Mouse (Mus musculus): ENCODE measurements around the gene Gclc. TPM values are rescaled to one million over a fixed set of nuclear protein-coding genes. Genes with fewer than 3 reads are reported as not detected.

Gclc gene
- polyA plus RNA-seq, 1 experiment, result 53.1 TPM

DNA sequence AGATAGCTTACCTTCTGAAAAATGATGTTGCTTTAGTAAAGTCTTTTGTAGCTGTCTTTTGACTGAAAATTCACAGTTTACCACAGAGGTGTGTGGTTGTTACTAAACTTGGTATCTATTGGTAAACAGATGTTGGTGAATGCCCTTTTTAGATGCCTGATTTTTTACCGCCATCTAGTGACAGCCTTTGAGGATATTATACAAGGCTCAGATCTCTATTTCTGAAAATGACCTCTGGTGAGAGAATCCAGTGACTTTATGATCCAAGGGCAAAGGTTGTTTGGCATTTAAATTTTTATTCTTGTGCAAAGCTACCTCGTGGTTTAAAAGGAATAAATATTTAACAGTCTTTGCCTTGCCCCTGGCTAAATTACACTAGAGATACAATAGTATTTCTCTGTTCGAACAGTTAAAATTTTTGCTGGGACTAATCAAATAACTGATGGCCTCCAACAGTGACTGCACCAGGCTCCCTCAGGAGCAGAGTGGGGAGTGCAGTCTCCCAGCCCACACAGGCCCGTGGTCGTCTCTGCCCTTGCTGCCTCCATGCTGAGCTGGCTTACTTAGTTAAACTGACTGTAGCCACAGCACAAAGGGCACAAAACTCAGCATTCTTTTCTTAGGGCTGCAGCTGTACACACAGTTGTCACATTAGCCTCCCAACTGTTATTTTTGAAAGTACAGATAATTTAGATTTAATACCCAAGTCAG lies 27.3 kb downstream of the Gclc start:
- Histone ChIP-seq H3K4me1 (ENCODE audit: control insufficient read depth, insufficient read depth, low read length) (peaks cover 2% of the 10 kb centered on the region), H3K27ac (ENCODE audit: insufficient read depth, low read length) (no peak overlapping the region), H3K9ac (ENCODE audit: low read depth, poor library complexity, severe bottlenecking) (no peak overlapping the region), H3K9me3 (replicated peaks; ENCODE audit: control insufficient read depth, insufficient read depth, low read length, poor library complexity, severe bottlenecking) (no peaks in the 10 kb centered on the region), H3K27me3 (ENCODE audit: control insufficient read depth, insufficient read depth, low read length, poor library complexity, severe bottlenecking) (no peaks in the 10 kb centered on the region), H3K4me3 (ENCODE audit: low read depth, low read length) (no peak overlapping the region), H3K36me3 (ENCODE audit: control insufficient read depth, insufficient read depth, low read length, poor library complexity, severe bottlenecking) (peaks cover 77% of the 10 kb centered on the region)
- TF ChIP-seq CTCF (IDR thresholded peaks at IDR 0.05; ENCODE audit: low read depth, low read length), result no peak
- TF ChIP-seq EP300 (IDR thresholded peaks at IDR 0.05; ENCODE audit: insufficient read depth, low read depth, low read length), result no peak
- no peak for TF ChIP-seq POLR2A (IDR thresholded peaks at IDR 0.05; ENCODE audit: insufficient read depth, low read length)

DNA sequence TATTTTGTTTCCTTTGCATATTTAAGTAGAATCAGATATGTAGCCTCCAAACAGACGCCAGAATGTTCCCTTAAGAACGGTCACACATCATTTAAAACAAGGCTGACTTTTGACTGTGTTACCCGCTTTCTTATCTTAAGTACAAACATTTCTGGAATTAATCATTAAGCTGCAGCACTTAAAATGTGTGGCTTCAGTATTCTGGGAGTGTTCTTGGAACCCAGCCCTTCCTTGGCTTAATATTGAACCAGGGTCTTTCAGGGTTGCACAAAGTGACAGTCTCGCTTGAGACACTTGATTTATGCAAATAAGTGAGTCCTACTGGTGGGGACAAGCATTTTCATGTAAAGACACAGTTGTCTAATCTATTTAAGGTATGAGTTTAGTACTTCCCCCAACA lies 27.9 kb downstream of the Gclc start:
- no peak overlapping the region for H3K9ac ChIP-seq (ENCODE audit: low read depth, poor library complexity, severe bottlenecking)
- no peak overlapping the region for H3K27ac ChIP-seq (ENCODE audit: insufficient read depth, low read length)
- H3K27me3 ChIP-seq (ENCODE audit: control insufficient read depth, insufficient read depth, low read length, poor library complexity, severe bottlenecking), result no peaks in the 10 kb centered on the region
- H3K4me3 ChIP-seq (ENCODE audit: low read depth, low read length), result no peak overlapping the region
- H3K9me3 ChIP-seq (replicated peaks; ENCODE audit: control insufficient read depth, insufficient read depth, low read length, poor library complexity, severe bottlenecking), result no peaks in the 10 kb centered on the region
- peaks cover 2% of the 10 kb centered on the region for H3K4me1 ChIP-seq (ENCODE audit: control insufficient read depth, insufficient read depth, low read length)
- no peak for TF ChIP-seq EP300 (IDR thresholded peaks at IDR 0.05; ENCODE audit: insufficient read depth, low read depth, low read length)
- no peak for TF ChIP-seq POLR2A (IDR thresholded peaks at IDR 0.05; ENCODE audit: insufficient read depth, low read length)
- TF ChIP-seq CTCF (IDR thresholded peaks at IDR 0.05; ENCODE audit: low read depth, low read length), result no peak
- H3K36me3 ChIP-seq (ENCODE audit: control insufficient read depth, insufficient read depth, low read length, poor library complexity, severe bottlenecking), result peaks cover 78% of the 10 kb centered on the region

DNA sequence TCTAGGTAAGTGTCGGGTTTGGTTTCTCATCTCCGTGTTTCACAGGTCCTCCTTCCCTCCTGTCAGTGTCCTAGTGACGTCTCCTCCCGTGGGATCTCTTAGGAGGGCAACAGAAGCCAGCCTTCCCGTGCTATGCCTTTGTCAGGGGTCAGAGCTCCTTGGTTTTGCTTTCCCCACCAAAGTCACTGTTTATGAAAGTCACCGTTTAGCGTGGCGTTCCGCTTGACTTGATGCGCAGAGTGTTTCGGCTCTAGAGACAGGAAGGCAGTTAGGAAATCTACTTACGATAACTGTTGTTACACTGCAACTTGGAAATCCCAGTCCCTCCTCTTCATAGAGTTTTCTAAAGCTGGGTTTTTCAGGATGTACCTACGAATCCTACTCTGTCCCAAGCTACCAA lies 28.7 kb downstream of the Gclc start:
- Histone ChIP-seq H3K4me3 (ENCODE audit: low read depth, low read length) (no peak overlapping the region), H3K27ac (ENCODE audit: insufficient read depth, low read length) (no peak overlapping the region), H3K36me3 (ENCODE audit: control insufficient read depth, insufficient read depth, low read length, poor library complexity, severe bottlenecking) (peaks cover 86% of the 10 kb centered on the region), H3K27me3 (ENCODE audit: control insufficient read depth, insufficient read depth, low read length, poor library complexity, severe bottlenecking) (no peaks in the 10 kb centered on the region), H3K4me1 (ENCODE audit: control insufficient read depth, insufficient read depth, low read length) (peaks cover 2% of the 10 kb centered on the region), H3K9me3 (replicated peaks; ENCODE audit: control insufficient read depth, insufficient read depth, low read length, poor library complexity, severe bottlenecking) (no peaks in the 10 kb centered on the region), H3K9ac (ENCODE audit: low read depth, poor library complexity, severe bottlenecking) (no peak overlapping the region)
- TF ChIP-seq CTCF (IDR thresholded peaks at IDR 0.05; ENCODE audit: low read depth, low read length), result no peak
- no peak for TF ChIP-seq POLR2A (IDR thresholded peaks at IDR 0.05; ENCODE audit: insufficient read depth, low read length)
- TF ChIP-seq EP300 (IDR thresholded peaks at IDR 0.05; ENCODE audit: insufficient read depth, low read depth, low read length), result no peak

DNA sequence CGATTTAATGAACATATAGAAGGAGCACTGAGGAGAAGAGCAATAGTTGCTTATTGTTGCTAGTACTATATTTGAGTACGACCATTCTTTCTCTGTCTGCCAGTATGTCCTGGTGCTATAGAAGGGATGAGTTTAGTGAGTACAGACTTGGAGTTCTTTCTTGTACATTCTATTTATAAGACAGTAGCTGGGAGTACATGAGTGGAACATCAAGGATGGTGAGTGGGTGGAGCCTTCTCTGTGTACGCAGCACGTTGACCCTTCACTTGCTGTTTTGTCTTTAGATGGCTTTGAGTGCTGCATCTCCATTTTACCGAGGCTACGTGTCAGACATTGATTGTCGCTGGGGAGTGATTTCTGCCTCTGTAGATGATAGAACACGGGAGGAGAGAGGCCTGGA lies 31.1 kb downstream of the Gclc start:
- H3K36me3 ChIP-seq (ENCODE audit: control insufficient read depth, insufficient read depth, low read length, poor library complexity, severe bottlenecking), result peaks cover 90% of the 10 kb centered on the region
- H3K9ac ChIP-seq (ENCODE audit: low read depth, poor library complexity, severe bottlenecking), result no peak overlapping the region
- H3K27me3 ChIP-seq (ENCODE audit: control insufficient read depth, insufficient read depth, low read length, poor library complexity, severe bottlenecking), result no peaks in the 10 kb centered on the region

DNA sequence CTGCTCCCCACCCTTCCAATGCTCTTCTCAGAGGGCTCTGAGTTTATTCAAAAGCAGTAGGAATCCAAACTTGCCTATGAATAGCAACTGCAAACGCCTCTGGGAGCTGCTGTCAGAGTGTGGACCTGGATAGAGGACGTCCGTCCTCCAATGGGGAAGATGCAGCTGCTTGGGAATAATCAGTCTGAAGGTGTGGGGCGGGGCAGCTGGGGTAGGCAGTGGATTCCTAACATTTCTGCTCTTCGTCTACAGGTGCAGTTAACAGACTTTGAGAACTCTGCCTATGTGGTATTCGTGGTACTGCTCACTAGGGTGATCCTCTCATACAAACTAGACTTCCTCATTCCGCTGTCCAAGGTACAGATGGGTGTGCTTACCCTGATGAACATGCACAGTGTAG lies 33.6 kb downstream of the Gclc start:
- H3K4me1 ChIP-seq (ENCODE audit: control insufficient read depth, insufficient read depth, low read length), result no peaks in the 10 kb centered on the region
- H3K9me3 ChIP-seq (replicated peaks; ENCODE audit: control insufficient read depth, insufficient read depth, low read length, poor library complexity, severe bottlenecking), result no peaks in the 10 kb centered on the region
- no peak overlapping the region for H3K9ac ChIP-seq (ENCODE audit: low read depth, poor library complexity, severe bottlenecking)
- TF ChIP-seq CTCF (IDR thresholded peaks at IDR 0.05; ENCODE audit: low read depth, low read length) (no peak), POLR2A (IDR thresholded peaks at IDR 0.05; ENCODE audit: insufficient read depth, low read length) (no peak), EP300 (IDR thresholded peaks at IDR 0.05; ENCODE audit: insufficient read depth, low read depth, low read length) (no peak)
- H3K27ac ChIP-seq (ENCODE audit: insufficient read depth, low read length), result no peak overlapping the region
- H3K4me3 ChIP-seq (ENCODE audit: low read depth, low read length), result no peak overlapping the region
- no peaks in the 10 kb centered on the region for H3K27me3 ChIP-seq (ENCODE audit: control insufficient read depth, insufficient read depth, low read length, poor library complexity, severe bottlenecking)
- peaks cover 78% of the 10 kb centered on the region for H3K36me3 ChIP-seq (ENCODE audit: control insufficient read depth, insufficient read depth, low read length, poor library complexity, severe bottlenecking)

More for the DNA sequence above, 31.1 kb downstream of the Gclc start:
- Histone ChIP-seq H3K4me3 (ENCODE audit: low read depth, low read length) (no peak overlapping the region), H3K27ac (ENCODE audit: insufficient read depth, low read length) (no peak overlapping the region), H3K9me3 (replicated peaks; ENCODE audit: control insufficient read depth, insufficient read depth, low read length, poor library complexity, severe bottlenecking) (no peaks in the 10 kb centered on the region), H3K4me1 (ENCODE audit: control insufficient read depth, insufficient read depth, low read length) (no peaks in the 10 kb centered on the region)
- TF ChIP-seq EP300 (IDR thresholded peaks at IDR 0.05; ENCODE audit: insufficient read depth, low read depth, low read length), result no peak
- TF ChIP-seq CTCF (IDR thresholded peaks at IDR 0.05; ENCODE audit: low read depth, low read length), result no peak
- no peak for TF ChIP-seq POLR2A (IDR thresholded peaks at IDR 0.05; ENCODE audit: insufficient read depth, low read length)

DNA sequence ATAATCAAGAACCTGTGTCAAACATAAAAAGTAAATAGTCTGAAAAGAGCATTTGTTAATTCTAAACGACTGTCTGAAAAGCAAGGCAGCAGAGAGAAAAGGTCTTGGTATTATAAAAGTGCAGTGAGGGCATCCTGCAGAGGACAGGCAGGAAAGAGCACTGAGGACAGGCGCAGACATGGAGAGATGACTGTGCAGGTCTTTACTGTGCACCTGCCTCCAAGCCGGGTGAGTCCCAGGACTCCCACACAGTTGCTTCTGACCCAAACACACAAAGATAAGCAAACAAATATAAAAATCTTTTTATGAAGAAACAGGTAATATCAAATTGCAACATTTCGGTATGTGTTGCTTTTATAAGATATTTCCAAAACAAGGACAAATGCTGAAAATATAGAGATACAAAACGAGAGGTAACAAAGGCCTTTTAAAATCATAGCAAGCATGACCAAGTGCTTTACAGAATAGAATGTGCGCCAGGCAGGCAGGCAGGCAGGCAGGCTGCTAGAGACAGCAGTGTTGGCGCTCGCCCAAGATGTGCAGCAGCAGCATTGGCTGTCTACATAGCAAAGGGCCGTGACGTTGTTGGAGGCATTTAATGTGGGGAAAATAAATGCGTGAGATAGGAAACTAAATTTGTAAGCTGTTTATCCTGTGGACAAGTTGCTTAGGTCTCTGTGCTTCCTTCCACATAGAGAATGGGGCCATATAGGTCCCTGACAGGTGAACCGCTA lies 35.4 kb downstream of the Gclc start:
- Histone ChIP-seq H3K36me3 (ENCODE audit: control insufficient read depth, insufficient read depth, low read length, poor library complexity, severe bottlenecking) (peaks cover 79% of the 10 kb centered on the region), H3K27ac (ENCODE audit: insufficient read depth, low read length) (no peak overlapping the region), H3K4me1 (ENCODE audit: control insufficient read depth, insufficient read depth, low read length) (no peaks in the 10 kb centered on the region), H3K27me3 (ENCODE audit: control insufficient read depth, insufficient read depth, low read length, poor library complexity, severe bottlenecking) (no peaks in the 10 kb centered on the region), H3K4me3 (ENCODE audit: low read depth, low read length) (no peak overlapping the region), H3K9ac (ENCODE audit: low read depth, poor library complexity, severe bottlenecking) (no peak overlapping the region), H3K9me3 (replicated peaks; ENCODE audit: control insufficient read depth, insufficient read depth, low read length, poor library complexity, severe bottlenecking) (peaks cover 12% of the 10 kb centered on the region)
- TF ChIP-seq EP300 (IDR thresholded peaks at IDR 0.05; ENCODE audit: insufficient read depth, low read depth, low read length), result no peak
- no peak for TF ChIP-seq CTCF (IDR thresholded peaks at IDR 0.05; ENCODE audit: low read depth, low read length)
- TF ChIP-seq POLR2A (IDR thresholded peaks at IDR 0.05; ENCODE audit: insufficient read depth, low read length), result no peak

All from ES-Bruce4 (cell line).